Mouse (Mus musculus): ENCODE data around the gene Hspb1. TPM values are rescaled to one million over a fixed set of nuclear protein-coding genes. Genes with fewer than 3 reads are reported as not detected.

Hspb1 gene
- polyA plus RNA-seq, 1 experiment from 2014 or later, result 59.6 TPM

DNA sequence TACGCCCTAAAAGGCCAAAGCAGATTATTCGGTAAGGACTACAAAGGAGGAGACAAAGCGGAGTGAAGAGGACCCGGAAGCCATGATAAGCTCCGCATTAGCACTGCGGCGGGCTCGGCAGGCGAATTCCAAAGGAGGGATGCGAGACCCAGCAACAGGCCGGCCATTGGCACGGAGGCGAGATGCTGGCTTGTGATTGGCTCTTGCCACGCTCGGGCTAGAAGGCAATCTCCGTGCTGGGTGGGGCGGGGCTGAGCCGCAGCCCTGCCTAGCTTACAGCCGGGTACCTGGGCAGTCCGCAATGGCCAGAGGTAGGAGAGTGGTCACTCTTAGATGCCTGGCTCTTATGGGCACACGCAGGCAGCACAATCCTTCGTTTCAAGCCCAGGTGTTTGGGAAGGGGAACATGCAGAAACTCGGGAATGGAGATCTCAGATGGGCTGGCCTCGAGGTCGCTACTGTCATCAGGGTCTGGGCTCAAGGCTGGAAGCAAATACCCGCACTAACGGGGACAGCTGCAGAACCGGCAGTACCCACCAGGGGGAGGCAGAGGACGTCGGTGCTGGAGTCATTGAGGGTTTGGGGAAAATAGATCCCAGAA is 15.9 kb downstream of the Hspb1 start:
- WGBS, result 1% methylated on average over 30 of the region's 30 CpGs
- peak overlapping the region; percentile 50 for H3K9ac ChIP-seq (replicated peaks)
- H3K4me2 ChIP-seq, result peak overlapping the region; percentile 65
- peaks cover 29% of the 10 kb centered on the region for H3K36me3 ChIP-seq
- H3K4me3 ChIP-seq (replicated peaks), result peak overlapping the region; percentile 43
- H3K4me1 ChIP-seq (replicated peaks), result peaks cover 13% of the 10 kb centered on the region
- H3K27me3 ChIP-seq, result no peaks in the 10 kb centered on the region
- peak overlapping the region; percentile 77 for H3K27ac ChIP-seq
- no peaks in the 10 kb centered on the region for H3K9me3 ChIP-seq
- peak; percentile 95 for ATAC-seq (ENCODE audit: insufficient number of reproducible peaks, insufficient read depth, low FRiP score, low TSS enrichment, low read depth)

DNA sequence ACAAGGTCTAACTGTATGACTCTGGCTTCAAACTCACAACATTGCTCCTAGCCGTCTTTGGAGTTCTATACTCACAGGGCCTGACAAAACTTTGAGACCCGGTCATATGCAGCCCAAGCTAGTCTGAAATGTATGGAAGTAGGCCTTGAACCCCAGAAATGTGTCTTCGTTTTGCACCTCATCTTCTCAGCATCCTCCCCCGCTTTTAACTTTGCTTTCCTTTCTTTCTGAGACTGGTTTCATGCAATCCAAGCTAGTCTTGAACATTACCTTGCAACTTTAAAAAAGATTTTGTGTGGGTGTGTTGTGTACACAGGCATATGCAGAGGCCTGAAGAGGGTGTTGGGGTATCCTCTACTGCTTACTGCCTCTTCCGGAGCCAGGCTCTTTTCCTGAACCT is 16.5 kb downstream of the Hspb1 start:
- Histone ChIP-seq H3K27me3 (no peaks in the 10 kb centered on the region), H3K36me3 (peaks cover 34% of the 10 kb centered on the region), H3K9ac (replicated peaks) (no peak overlapping the region), H3K9me3 (no peaks in the 10 kb centered on the region), H3K4me3 (replicated peaks) (peak overlapping the region; percentile 43; the same call in 1 of the 2 replicates), H3K4me1 (replicated peaks) (peaks cover 13% of the 10 kb centered on the region), H3K27ac (peak overlapping the region; percentile 20; the same call in 1 of the 2 replicates), H3K4me2 (peak overlapping the region; percentile 65)
- no peak for ATAC-seq (ENCODE audit: insufficient number of reproducible peaks, insufficient read depth, low FRiP score, low TSS enrichment, low read depth)
- whole genome bisulfite sequencing, result 68% methylated on average over 5 of the region's 5 CpGs

DNA sequence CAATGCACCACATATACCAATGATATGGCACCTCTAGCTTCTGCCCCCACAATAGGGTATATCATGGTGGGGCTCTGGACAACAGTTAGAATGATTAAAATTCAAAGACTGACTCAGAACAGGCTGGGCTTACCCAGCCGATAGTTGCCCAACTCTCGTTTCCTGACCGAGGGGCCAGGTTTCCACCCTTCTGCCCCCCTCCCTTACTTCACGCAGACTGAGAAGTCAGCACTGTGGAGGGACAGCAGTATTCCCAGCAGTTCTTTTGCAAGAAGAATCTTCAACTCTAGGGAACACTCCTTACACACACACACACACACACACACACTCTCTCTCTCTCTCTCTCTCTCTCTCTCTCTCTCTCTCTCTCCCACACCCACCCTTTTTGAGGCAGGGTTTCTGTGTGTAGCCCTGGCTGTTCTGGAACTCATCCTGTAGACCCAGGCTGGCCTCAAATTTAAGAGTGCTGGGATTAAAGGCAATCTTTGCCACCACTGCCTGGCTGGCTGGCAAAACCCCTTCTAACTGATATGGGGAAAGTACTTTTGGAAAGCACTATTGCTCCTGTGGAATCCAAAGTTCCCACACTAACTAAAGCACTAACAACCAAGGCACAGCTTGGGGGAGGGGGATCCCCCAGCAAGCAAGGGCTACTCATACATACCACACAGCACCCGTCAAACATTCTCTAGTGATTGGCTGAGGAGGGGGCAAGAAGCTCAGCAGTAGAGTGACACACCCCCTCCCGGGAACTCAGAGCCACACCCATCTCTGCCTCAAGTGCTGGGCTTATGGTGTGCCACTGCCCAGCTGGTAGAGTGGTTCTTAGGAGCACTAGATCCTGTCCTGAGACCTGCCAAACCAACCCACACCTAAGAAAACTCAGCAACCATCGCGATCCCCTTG is 17.9 kb downstream of the Hspb1 start:
- no peak overlapping the region for H3K4me3 ChIP-seq (replicated peaks)
- H3K9me3 ChIP-seq, result no peaks in the 10 kb centered on the region
- H3K4me2 ChIP-seq, result no peak overlapping the region
- H3K9ac ChIP-seq (replicated peaks), result no peak overlapping the region
- no peak for ATAC-seq (ENCODE audit: insufficient number of reproducible peaks, insufficient read depth, low FRiP score, low TSS enrichment, low read depth)
- H3K36me3 ChIP-seq, result peaks cover 48% of the 10 kb centered on the region
- H3K27ac ChIP-seq, result no peak overlapping the region
- WGBS, result 70% methylated on average over 8 of the region's 8 CpGs
- H3K27me3 ChIP-seq, result no peaks in the 10 kb centered on the region
- H3K4me1 ChIP-seq (replicated peaks), result peaks cover 13% of the 10 kb centered on the region

DNA sequence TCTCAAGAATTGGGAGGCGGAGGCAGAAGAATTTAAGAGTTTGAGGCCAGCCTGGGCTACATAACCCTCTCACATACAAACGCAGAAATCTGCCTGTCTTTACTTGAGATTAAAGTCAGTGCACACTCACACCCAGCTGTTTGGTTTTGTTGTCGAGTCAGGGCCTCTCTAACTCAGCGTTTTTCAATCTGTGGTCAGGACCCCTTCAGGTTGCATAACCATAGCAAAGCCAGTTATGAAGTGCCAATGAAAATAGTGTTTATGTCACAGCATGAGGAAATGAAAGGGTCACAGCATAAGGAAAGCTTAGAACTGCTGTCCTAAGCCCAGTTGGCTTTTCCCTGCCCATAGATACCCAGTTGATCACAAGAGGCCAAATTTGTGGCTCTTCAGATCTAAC is 19.1 kb downstream of the Hspb1 start:
- Histone ChIP-seq H3K36me3 (peaks cover 60% of the 10 kb centered on the region), H3K27ac (no peak overlapping the region)
- no peak for ATAC-seq (ENCODE audit: insufficient number of reproducible peaks, insufficient read depth, low FRiP score, low TSS enrichment, low read depth)

DNA sequence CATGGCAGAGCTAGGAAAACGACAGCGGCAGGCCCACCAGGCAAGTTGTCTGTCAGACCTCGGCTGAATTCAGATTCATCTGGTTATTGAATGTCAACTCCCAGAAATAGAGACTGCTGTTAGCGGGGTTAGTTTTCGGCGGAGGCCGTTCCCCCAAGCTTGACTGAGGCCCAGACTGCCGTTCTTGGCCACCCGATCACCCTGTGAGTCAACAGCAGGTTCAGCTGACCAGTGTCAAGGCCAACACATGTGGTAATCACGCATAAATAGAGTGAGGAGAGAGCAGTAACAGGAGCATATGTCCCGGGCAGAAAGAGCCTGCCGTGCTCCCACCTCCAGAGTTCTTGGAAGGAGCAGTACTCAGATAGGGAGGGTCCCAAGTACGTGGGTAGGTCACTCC is 19.5 kb downstream of the Hspb1 start:
- peaks cover 64% of the 10 kb centered on the region for H3K36me3 ChIP-seq
- no peak overlapping the region for H3K27ac ChIP-seq

More for the DNA sequence above, 19.1 kb downstream of the Hspb1 start:
- Histone ChIP-seq H3K4me1 (replicated peaks) (peaks cover 13% of the 10 kb centered on the region), H3K4me2 (no peak overlapping the region), H3K27me3 (no peaks in the 10 kb centered on the region), H3K9me3 (no peaks in the 10 kb centered on the region), H3K4me3 (replicated peaks) (no peak overlapping the region), H3K9ac (replicated peaks) (no peak overlapping the region)
- WGBS, result 81% methylated on average over 4 of the region's 4 CpGs

DNA sequence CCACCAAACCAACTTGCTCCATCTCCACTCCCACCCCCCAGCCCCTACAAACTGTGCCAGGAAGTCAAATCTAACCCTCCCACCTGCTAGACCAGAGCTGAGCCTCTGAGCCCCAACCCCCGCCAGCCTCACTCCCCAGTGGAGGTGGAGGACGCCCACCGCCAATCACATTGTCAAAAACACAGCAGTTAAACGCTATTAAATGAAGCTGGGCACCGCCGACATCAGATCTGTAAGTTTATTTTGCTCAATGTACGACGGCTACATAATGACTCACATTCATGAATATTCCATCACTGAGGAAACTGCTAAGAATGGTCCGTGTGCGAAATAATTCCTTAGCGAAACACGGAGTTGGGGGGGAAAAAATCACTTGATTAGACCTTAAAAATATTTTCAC is 20.5 kb downstream of the Hspb1 start:
- no peaks in the 10 kb centered on the region for H3K9me3 ChIP-seq
- H3K27me3 ChIP-seq, result no peaks in the 10 kb centered on the region
- H3K4me1 ChIP-seq (replicated peaks), result peaks cover 7% of the 10 kb centered on the region; the same call in 1 of the 2 replicates
- ATAC-seq (ENCODE audit: insufficient number of reproducible peaks, insufficient read depth, low FRiP score, low TSS enrichment, low read depth), result no peak
- no peak overlapping the region for H3K4me2 ChIP-seq
- 93% methylated on average over 12 of the region's 12 CpGs for WGBS
- no peak overlapping the region for H3K9ac ChIP-seq (replicated peaks)
- no peak overlapping the region for H3K4me3 ChIP-seq (replicated peaks)
- H3K36me3 ChIP-seq, result peaks cover 74% of the 10 kb centered on the region
- no peak overlapping the region for H3K27ac ChIP-seq

More for the DNA sequence above, 19.5 kb downstream of the Hspb1 start:
- no peak overlapping the region for H3K4me2 ChIP-seq
- H3K4me1 ChIP-seq (replicated peaks), result peaks cover 13% of the 10 kb centered on the region
- 84% methylated on average over 13 of the region's 13 CpGs for WGBS
- ATAC-seq (ENCODE audit: insufficient number of reproducible peaks, insufficient read depth, low FRiP score, low TSS enrichment, low read depth), result no peak
- H3K27me3 ChIP-seq, result no peaks in the 10 kb centered on the region
- H3K9ac ChIP-seq (replicated peaks), result no peak overlapping the region
- no peaks in the 10 kb centered on the region for H3K9me3 ChIP-seq
- no peak overlapping the region for H3K4me3 ChIP-seq (replicated peaks)

DNA sequence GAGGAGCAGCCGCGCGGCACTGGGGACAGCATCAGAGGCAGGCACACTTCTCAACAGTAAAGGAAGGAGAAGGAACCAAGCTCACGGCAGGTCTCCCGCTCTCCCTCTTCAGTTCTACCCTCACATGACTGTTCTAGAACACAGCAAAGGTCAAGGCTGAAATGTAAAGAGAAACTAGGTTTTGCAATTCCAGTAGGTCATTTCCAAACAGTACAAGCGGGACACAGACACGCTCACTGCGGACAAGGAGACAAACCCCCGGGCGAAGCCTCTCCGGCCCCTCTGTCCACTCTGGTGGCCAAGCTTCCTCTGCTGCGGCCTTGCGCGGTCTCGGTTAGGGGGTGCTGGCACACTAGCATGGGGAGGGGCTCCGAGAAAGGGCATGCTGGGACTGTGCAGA is 21.3 kb downstream of the Hspb1 start:
- H3K4me1 ChIP-seq (replicated peaks), result peaks cover 3% of the 10 kb centered on the region; the same call in 1 of the 2 replicates
- no peak overlapping the region for H3K4me2 ChIP-seq
- H3K27ac ChIP-seq, result no peak overlapping the region
- no peak overlapping the region for H3K9ac ChIP-seq (replicated peaks)
- H3K36me3 ChIP-seq, result peaks cover 82% of the 10 kb centered on the region
- H3K27me3 ChIP-seq, result no peaks in the 10 kb centered on the region
- ATAC-seq (ENCODE audit: insufficient number of reproducible peaks, insufficient read depth, low FRiP score, low TSS enrichment, low read depth), result no peak
- no peak overlapping the region for H3K4me3 ChIP-seq (replicated peaks)
- H3K9me3 ChIP-seq, result no peaks in the 10 kb centered on the region
- 94% methylated on average over 16 of the region's 16 CpGs for WGBS

DNA sequence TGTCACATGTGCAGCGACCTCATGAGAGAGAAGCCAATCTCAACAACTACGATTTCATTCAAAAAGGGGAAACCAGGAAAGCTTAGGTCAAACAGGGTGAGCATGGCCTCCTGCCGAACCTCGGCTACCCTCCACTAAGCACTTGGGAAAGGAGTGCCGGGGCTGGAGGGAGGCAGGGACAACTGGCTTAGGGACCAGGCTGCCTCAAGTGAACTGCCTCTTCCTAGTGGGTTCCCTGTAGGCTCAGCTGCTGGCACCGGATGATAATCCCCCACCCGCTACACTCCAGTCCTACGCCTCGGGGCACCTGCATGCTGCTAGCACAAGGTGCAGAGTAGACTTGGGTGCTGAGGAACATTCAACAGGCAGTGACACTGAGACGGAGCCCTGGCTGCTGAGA is 21.9 kb downstream of the Hspb1 start:
- no peak overlapping the region for H3K9ac ChIP-seq (replicated peaks)
- no peak overlapping the region for H3K27ac ChIP-seq
- no peak overlapping the region for H3K4me2 ChIP-seq
- H3K4me1 ChIP-seq (replicated peaks), result no peaks in the 10 kb centered on the region
- WGBS, result 94% methylated on average over 10 of the region's 10 CpGs
- H3K36me3 ChIP-seq, result peaks cover 88% of the 10 kb centered on the region
- no peaks in the 10 kb centered on the region for H3K9me3 ChIP-seq
- no peak overlapping the region for H3K4me3 ChIP-seq (replicated peaks)
- no peak for ATAC-seq (ENCODE audit: insufficient number of reproducible peaks, insufficient read depth, low FRiP score, low TSS enrichment, low read depth)
- H3K27me3 ChIP-seq, result no peaks in the 10 kb centered on the region

DNA sequence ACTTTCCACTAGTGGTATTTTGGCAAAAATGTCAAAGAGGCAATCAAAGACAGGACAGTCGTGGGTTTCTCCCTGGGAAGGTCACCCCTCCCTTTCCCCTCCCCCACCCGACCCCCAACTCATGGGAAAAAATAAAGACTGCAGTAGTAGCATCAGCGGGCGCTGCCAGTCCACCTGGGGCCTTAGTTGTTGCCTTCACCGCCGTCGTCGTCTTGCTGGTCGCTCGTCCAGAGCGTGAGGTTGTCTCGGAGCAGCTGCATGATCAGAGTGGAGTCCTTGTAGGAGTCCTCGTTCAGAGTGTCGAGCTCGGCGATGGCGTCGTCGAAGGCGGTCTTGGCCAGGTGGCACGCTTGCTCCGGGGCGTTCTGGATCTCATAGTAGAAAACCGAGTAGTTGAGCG is 23.1 kb downstream of the Hspb1 start:
- Histone ChIP-seq H3K4me1 (replicated peaks) (no peaks in the 10 kb centered on the region), H3K4me3 (replicated peaks) (no peak overlapping the region), H3K9ac (replicated peaks) (no peak overlapping the region), H3K27me3 (no peaks in the 10 kb centered on the region), H3K4me2 (no peak overlapping the region), H3K36me3 (peaks cover 94% of the 10 kb centered on the region), H3K27ac (no peak overlapping the region), H3K9me3 (no peaks in the 10 kb centered on the region)
- ATAC-seq (ENCODE audit: insufficient number of reproducible peaks, insufficient read depth, low FRiP score, low TSS enrichment, low read depth), result no peak
- WGBS, result 90% methylated on average over 25 of the region's 25 CpGs

DNA sequence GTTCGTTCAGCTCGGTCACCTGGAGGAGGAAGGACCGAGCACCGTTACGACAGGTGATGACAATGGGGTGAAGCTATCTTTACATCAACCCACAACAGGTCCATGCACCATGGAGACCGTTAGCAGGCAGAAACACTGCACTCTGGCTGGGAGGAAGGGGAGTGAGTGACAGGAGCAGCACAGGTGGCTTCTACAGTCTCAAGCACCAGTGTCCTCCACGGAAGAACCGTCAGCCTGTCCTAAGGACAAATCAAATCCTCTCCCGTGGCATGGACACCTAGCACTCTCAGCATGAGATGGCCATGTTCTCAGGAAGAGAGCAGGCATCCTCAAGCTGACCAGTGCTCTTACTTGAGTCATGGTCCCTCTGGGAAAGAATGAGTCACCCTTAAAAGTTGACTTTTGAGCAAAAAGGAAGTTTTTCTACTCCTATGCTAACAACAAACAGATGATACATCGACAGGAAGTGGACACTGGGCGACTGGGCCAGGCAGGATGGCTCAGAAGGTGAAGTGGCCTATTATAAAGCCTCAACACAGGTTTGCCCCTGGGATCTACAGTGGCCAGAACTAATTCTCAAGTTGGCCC is 24.0 kb downstream of the Hspb1 start:
- 91% methylated on average over 11 of the region's 11 CpGs for WGBS
- no peak overlapping the region for H3K4me3 ChIP-seq (replicated peaks)
- no peaks in the 10 kb centered on the region for H3K27me3 ChIP-seq
- no peak overlapping the region for H3K27ac ChIP-seq
- peaks cover 96% of the 10 kb centered on the region for H3K36me3 ChIP-seq
- ATAC-seq (ENCODE audit: insufficient number of reproducible peaks, insufficient read depth, low FRiP score, low TSS enrichment, low read depth), result no peak
- H3K4me2 ChIP-seq, result no peak overlapping the region
- no peaks in the 10 kb centered on the region for H3K9me3 ChIP-seq
- no peak overlapping the region for H3K9ac ChIP-seq (replicated peaks)
- no peaks in the 10 kb centered on the region for H3K4me1 ChIP-seq (replicated peaks)

DNA sequence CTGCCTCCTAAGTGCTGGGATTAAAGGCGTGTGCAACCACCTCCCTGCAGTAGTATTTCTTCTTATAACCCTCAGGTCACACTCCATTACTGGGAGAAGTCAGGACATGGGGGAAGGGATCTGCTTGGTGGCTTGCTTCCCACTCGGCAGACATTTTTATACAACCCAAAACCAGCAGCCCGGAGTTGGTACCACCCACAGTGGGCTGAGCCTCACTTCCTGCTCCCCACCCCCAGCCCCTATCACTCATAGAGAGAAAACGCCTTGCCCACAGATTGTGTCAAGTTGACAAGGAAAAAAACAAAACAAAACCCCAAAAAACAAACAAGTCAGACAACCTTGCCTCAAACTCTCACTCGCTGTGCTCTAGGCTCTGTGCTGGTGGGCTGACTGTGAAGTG is 25.5 kb downstream of the Hspb1 start:
- H3K4me3 ChIP-seq (replicated peaks), result no peak overlapping the region
- H3K27me3 ChIP-seq, result no peaks in the 10 kb centered on the region
- H3K27ac ChIP-seq, result no peak overlapping the region
- WGBS, result 79% methylated on average over 5 of the region's 5 CpGs
- H3K36me3 ChIP-seq, result peaks cover 96% of the 10 kb centered on the region
- no peak overlapping the region for H3K4me2 ChIP-seq
- ATAC-seq (ENCODE audit: insufficient number of reproducible peaks, insufficient read depth, low FRiP score, low TSS enrichment, low read depth), result no peak
- H3K9me3 ChIP-seq, result no peaks in the 10 kb centered on the region
- H3K9ac ChIP-seq (replicated peaks), result no peak overlapping the region
- no peaks in the 10 kb centered on the region for H3K4me1 ChIP-seq (replicated peaks)

Data from limb, embryonic 12.5 days (tissue).